Mouse (Mus musculus) hindbrain, embryonic 11.5 days (tissue): ENCODE results near the gene Maco1. TPM values are rescaled to one million over a fixed set of nuclear protein-coding genes. Genes with fewer than 3 reads are reported as not detected.

ENCODE experiments used
- ATAC-seq: fragments of 200-750 bp; cut with Nextera tagmentation; 2 replicates; pipeline ENCODE4 v1.8.0; 2017; ENCODE audit warnings: mild to moderate bottlenecking, moderate TSS enrichment, moderate library complexity; ENCODE audit not compliant: low FRiP score
- DNase-seq: peaks from one replicate; pipeline ENCODE4 v3.0.0-alpha.2; 2015; ENCODE audit warnings: low spot score
- H3K27ac ChIP-seq: fragments of 300-500 bp; sonication (generic); 2 replicates; pipeline ENCODE4 v1.5.1; 2014; ENCODE audit warnings: mild to moderate bottlenecking, low read depth, low read length
- H3K27me3 ChIP-seq: fragments of 300-500 bp; sonication (generic); 2 replicates; pipeline ENCODE4 v1.6.1; 2014; ENCODE audit warnings: mild to moderate bottlenecking, low read length, moderate library complexity, mixed read lengths; ENCODE audit not compliant: control insufficient read depth, insufficient read depth
- H3K36me3 ChIP-seq: fragments of 300-500 bp; sonication (generic); 2 replicates; pipeline ENCODE4 v1.6.1; 2014; ENCODE audit warnings: mild to moderate bottlenecking, low read length, moderate library complexity, mixed read lengths; ENCODE audit not compliant: control insufficient read depth, insufficient read depth
- H3K4me1 ChIP-seq: fragments of 300-500 bp; sonication (generic); replicated peaks from 2 replicates; pipeline ENCODE4 v1.6.1; 2014; ENCODE audit warnings: low read length, mixed read lengths; ENCODE audit not compliant: control insufficient read depth, insufficient read depth
- H3K4me2 ChIP-seq: fragments of 300-500 bp; sonication (generic); replicated peaks from 2 replicates; pipeline ENCODE4 v1.6.1; 2014; ENCODE audit warnings: mild to moderate bottlenecking, low read depth, low read length
- H3K4me3 ChIP-seq: fragments of 300-500 bp; sonication (generic); 2 replicates; pipeline ENCODE4 v1.5.1; 2014; ENCODE audit warnings: low read depth, low read length
- H3K9ac ChIP-seq: fragments of 300-500 bp; sonication (generic); 2 replicates; pipeline ENCODE4 v1.6.1; 2014; ENCODE audit warnings: low read depth, low read length
- H3K9me3 ChIP-seq: fragments of 300-500 bp; sonication (generic); 2 replicates; pipeline ENCODE4 v1.6.1; 2016; ENCODE audit warnings: low read length; ENCODE audit not compliant: control insufficient read depth
- WGBS: fragments of 180-500 bp; shearing (Covaris S2); extraction: QIAGEN DNeasy Blood & Tissue Kit; methylation state at CpG from one replicate; pipeline ENCODE4 v1.1.7; 2014; 5-methylcytosine and 5-hydroxymethylcytosine counted together
- polyA plus RNA-seq: library from polyadenylated mRNA; unstranded; fragments of >200 nt; fragmentation: Nextera tagmentation; extraction: Ambion mirVana; gene quantifications from 2 replicates; pipeline ENCODE4 v1.2.1, GENCODE M21; 2014

Maco1 gene
- polyA plus RNA-seq, 1 experiment from 2014 or later: 73.1 TPM

DNA sequence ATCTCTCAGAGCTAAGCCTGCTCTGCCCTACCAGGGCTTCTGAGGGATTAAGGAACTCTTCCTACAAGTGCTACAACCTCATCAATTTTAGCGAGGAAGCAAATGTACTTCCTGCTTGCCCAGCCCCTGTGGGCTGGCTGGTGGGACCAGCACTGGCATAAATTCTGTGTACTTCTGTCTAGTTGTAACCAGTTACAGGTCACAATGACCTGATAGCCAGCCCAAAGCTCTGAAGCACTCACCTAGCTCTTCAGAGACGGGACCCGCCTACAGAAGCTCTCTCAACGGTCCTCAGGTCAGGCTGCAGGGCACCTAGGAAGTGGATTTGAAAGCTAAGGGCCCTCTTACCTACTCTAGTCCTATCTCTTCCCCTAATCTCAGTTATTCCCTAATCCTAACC is 35.4 kb downstream of the Maco1 start:
- Histone ChIP-seq H3K4me3 (no peak overlapping the region), H3K27ac (no peak overlapping the region), H3K9me3 (no peaks in the 10 kb centered on the region), H3K27me3 (no peaks in the 10 kb centered on the region), H3K36me3 (no peaks in the 10 kb centered on the region), H3K4me1 (no peaks in the 10 kb centered on the region), H3K9ac (no peak overlapping the region), H3K4me2 (no peak overlapping the region)
- 94% methylated on average over 4 of the region's 4 CpGs for WGBS
- DNase-seq: no peak
- ATAC-seq: no peak

- H3K9ac ChIP-seq: no peak overlapping the region
- no peak for ATAC-seq
- H3K4me2 ChIP-seq: no peak overlapping the region
- H3K4me1 ChIP-seq: no peaks in the 10 kb centered on the region
- DNase-seq: no peak
- WGBS: 94% methylated on average over 4 of the region's 4 CpGs
- no peak overlapping the region for H3K27ac ChIP-seq
- H3K4me3 ChIP-seq: no peak overlapping the region
- no peaks in the 10 kb centered on the region for H3K9me3 ChIP-seq
- H3K36me3 ChIP-seq: peaks cover 4% of the 10 kb centered on the region; the same call in 1 of the 2 replicates
- H3K27me3 ChIP-seq: no peaks in the 10 kb centered on the region
These were observed 38.9 kb downstream of the Maco1 start for GRCm38 (mm10) chr4:134814229-134814571.

- Histone ChIP-seq H3K9me3 (no peaks in the 10 kb centered on the region), H3K4me1 (no peaks in the 10 kb centered on the region), H3K4me3 (no peak overlapping the region), H3K9ac (no peak overlapping the region), H3K4me2 (no peak overlapping the region), H3K36me3 (peaks cover 7% of the 10 kb centered on the region; the same call in 1 of the 2 replicates), H3K27ac (no peak overlapping the region), H3K27me3 (no peaks in the 10 kb centered on the region)
- DNase-seq: no peak
- no peak for ATAC-seq
- 93% methylated on average over 17 of the region's 17 CpGs for WGBS
These were observed 39.5 kb downstream of the Maco1 start for GRCm38 (mm10) chr4:134813406-134814228.

GRCm38 (mm10) chr4:134804765-134805164 is 48.4 kb downstream of the Maco1 start:
- no peaks in the 10 kb centered on the region for H3K9me3 ChIP-seq
- H3K4me2 ChIP-seq: no peak overlapping the region
- no peak overlapping the region for H3K27ac ChIP-seq
- ATAC-seq (no peak), DNase-seq (no peak)
- H3K36me3 ChIP-seq: peaks cover 10% of the 10 kb centered on the region
- H3K9ac ChIP-seq: no peak overlapping the region
- no peaks in the 10 kb centered on the region for H3K27me3 ChIP-seq
- H3K4me3 ChIP-seq: no peak overlapping the region
- WGBS: 91% methylated on average over 5 of the region's 5 CpGs
- H3K4me1 ChIP-seq: no peaks in the 10 kb centered on the region

DNA sequence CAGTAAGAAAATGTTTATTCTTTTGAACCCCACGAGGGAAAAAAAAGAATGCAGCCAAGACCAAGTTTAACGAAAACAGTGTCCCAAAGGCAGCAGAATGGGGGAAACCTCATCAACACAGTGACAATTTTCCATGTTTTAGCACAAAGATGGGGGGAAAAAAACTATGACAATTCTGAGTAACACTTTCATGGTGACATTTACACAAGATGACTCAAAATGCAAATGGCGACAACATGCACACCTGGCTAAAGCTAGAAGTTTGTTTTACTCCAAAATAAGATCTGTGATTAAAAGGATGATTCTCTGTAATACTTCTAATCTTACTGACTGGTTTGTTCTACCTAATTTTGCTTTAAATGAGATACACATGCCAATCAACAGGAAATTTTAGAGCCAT is 50.4 kb downstream of the Maco1 start:
- Histone ChIP-seq H3K27me3 (no peaks in the 10 kb centered on the region), H3K4me2 (no peak overlapping the region), H3K4me1 (no peaks in the 10 kb centered on the region), H3K9ac (no peak overlapping the region), H3K36me3 (peaks cover 3% of the 10 kb centered on the region; the same call in 1 of the 2 replicates), H3K27ac (no peak overlapping the region), H3K4me3 (no peak overlapping the region), H3K9me3 (no peaks in the 10 kb centered on the region)
- 93% methylated on average over 3 of the region's 3 CpGs for WGBS
- no peak for ATAC-seq
- DNase-seq: no peak

DNA sequence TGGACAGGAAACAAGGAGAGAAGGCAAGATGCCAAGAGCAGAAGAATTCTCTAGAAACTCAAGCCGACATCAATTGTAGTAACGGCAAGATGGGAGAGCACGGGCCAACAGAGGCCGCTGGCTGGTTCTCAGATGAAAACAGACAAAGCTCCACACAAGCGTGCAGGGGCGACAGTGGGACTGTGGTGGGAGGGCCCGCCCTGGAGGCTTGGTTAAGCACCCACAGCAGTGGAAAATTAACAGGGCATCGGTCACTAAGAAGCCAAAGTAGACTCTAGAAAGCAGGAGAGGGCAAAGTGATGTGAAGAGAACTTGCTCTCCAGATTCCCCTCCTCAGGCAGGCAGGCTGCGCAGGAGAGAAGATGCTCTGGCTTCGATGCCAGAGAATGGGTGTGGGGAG is 51.0 kb downstream of the Maco1 start:
- no peak overlapping the region for H3K9ac ChIP-seq
- WGBS: 90% methylated on average over 10 of the region's 10 CpGs
- peaks cover 3% of the 10 kb centered on the region; the same call in 1 of the 2 replicates for H3K36me3 ChIP-seq
- H3K27ac ChIP-seq: no peak overlapping the region
- H3K27me3 ChIP-seq: no peaks in the 10 kb centered on the region
- DNase-seq: no peak
- H3K4me1 ChIP-seq: no peaks in the 10 kb centered on the region
- H3K4me3 ChIP-seq: no peak overlapping the region
- ATAC-seq: no peak
- no peaks in the 10 kb centered on the region for H3K9me3 ChIP-seq
- no peak overlapping the region for H3K4me2 ChIP-seq

GRCm38 (mm10) chr4:134800693-134801092 is 52.5 kb downstream of the Maco1 start:
- ATAC-seq (no peak), DNase-seq (no peak)
- H3K4me3 ChIP-seq: no peak overlapping the region
- WGBS: 75% methylated on average over 10 of the region's 10 CpGs
- H3K4me2 ChIP-seq: no peak overlapping the region
- no peaks in the 10 kb centered on the region; the same call in 1 of the 2 replicates for H3K4me1 ChIP-seq
- 0 out of 2 replicates have a peak, but pooled peaks cover 3% of the 10 kb centered on the region for H3K36me3 ChIP-seq
- no peaks in the 10 kb centered on the region for H3K27me3 ChIP-seq
- no peak overlapping the region for H3K27ac ChIP-seq
- no peaks in the 10 kb centered on the region for H3K9me3 ChIP-seq
- H3K9ac ChIP-seq: no peak overlapping the region

GRCm38 (mm10) chr4:134800098-134800497 is 53.0 kb downstream of the Maco1 start:
- no peaks in the 10 kb centered on the region for H3K36me3 ChIP-seq
- H3K27me3 ChIP-seq: no peaks in the 10 kb centered on the region
- no peak overlapping the region for H3K9ac ChIP-seq
- DNase-seq (no peak), ATAC-seq (no peak)
- no peak overlapping the region for H3K4me2 ChIP-seq
- H3K9me3 ChIP-seq: no peaks in the 10 kb centered on the region
- H3K4me1 ChIP-seq: no peaks in the 10 kb centered on the region; the same call in 1 of the 2 replicates
- no peak overlapping the region for H3K27ac ChIP-seq
- no peak overlapping the region for H3K4me3 ChIP-seq
- WGBS: 84% methylated on average over 8 of the region's 8 CpGs

DNA sequence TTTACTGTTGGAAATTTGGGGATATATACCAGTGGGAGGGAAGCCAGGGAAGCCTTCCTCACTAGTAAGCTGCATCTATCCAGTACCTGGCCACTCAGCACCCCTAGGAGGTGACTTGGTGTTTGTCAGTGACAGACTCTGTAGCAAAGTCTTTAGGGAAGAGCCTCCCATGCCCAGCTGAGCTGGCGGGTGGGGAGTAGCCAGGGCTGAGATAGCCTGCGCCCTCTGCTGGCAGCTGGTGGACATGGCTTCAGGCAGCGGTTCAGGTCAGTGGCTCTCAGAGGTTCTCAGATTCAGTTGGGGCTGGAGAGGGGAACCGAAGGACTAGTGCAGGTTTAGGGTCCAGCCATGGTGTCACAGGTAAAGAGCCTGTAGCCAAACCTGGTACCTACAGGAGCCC is 53.9 kb downstream of the Maco1 start:
- peak; percentile 88 for DNase-seq
- WGBS: 7% methylated on average over 4 of the region's 4 CpGs

More for the DNA sequence above, 53.9 kb downstream of the Maco1 start:
- Histone ChIP-seq H3K4me2 (no peak overlapping the region), H3K4me3 (no peak overlapping the region), H3K36me3 (no peaks in the 10 kb centered on the region), H3K27me3 (no peaks in the 10 kb centered on the region), H3K27ac (no peak overlapping the region), H3K9ac (no peak overlapping the region), H3K4me1 (no peaks in the 10 kb centered on the region; the same call in 1 of the 2 replicates), H3K9me3 (no peaks in the 10 kb centered on the region)
- no peak for ATAC-seq
